ENCODE assay signal across 8 mouse cellular contexts in the genomic region with DNA sequence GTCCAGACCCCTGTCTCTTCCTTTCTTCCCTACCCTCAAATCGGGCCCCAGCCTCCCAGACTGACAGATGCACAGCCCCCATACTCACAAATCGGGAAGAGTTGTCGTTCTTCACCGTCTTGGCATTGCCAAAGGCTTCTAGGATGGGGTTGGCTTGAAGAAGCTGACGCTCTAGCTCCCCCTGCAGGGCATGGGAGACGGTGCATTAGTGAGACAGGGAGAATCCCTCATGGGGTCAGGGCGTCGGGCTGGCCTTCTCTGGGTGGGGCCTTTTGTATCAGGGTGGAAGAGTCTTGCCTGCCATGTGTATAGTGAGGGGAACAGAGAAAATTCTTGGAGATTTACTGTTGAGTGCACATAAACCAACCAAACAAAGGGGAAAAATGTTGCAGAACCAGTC. TPM values are rescaled to one million over a fixed set of nuclear protein-coding genes. Genes with fewer than 3 reads are reported as not detected.
DNase-seq lines count a peak whose midpoint lies in the region; ATAC-seq lines count a peak whose summit lies in the region.

No protein-coding gene starts in this region.

- intact Hi-C loops in heart, postnatal 25 days (cut with DNase I): loop anchor here (10.0 kb wide), 1 partner anchor 169 kb away; no protein-coding TSS in a partner anchor

- peak; percentile 36 to 72 for DNase-seq in heart, adult 18-20 months
- no peak for DNase-seq in heart, postnatal 25 days (ENCODE audit: low spot score)
- DNase-seq in right cerebral cortex, adult 2 months (ENCODE audit: low spot score in 2 of 2): peak; percentile 47 to 53
- DNase-seq in right cerebral cortex, postnatal 36 days (ENCODE audit: low spot score in 2 of 2): no peak
- DNase-seq in c-Kit-positive CD71-positive TER-119-positive erythroid progenitor cells, embryonic 14.5 days (ENCODE audit: low spot score): peak; percentile 60
- peak; percentile 62 for DNase-seq in heart, postnatal 4 days
- peak; percentile 72 for DNase-seq in testis, postnatal 14 days (ENCODE audit: low spot score)

- peak; percentile 66; the same call in 1 of the 2 replicates for ATAC-seq in megakaryocyte, adult 5-6 weeks (ENCODE audit: poor library complexity, severe bottlenecking)

RNA-seq across cellular contexts. Expression of a gene that starts 15.1 kb away (rescaled TPM):
- total RNA-seq in heart, adult 18-20 months (2021): 10 to 100 TPM; 86.9 to 95.7 TPM
- 10 to 100 TPM; 72.2 to 80.8 TPM for total RNA-seq in heart, postnatal 25 days (2021)
- total RNA-seq in heart, postnatal 4 days (2021): 10 to 100 TPM; 11.8 to 14.3 TPM
- total RNA-seq in megakaryocyte, adult 5-6 weeks (2015): not detected in 2 replicates
- not detected in 2 replicates for total RNA-seq in megakaryocyte, adult 5-6 weeks (2017)

RNA-seq across cellular contexts. Expression of a gene that starts 53.0 kb away (rescaled TPM):
- not detected for total RNA-seq in heart, adult 18-20 months (2021)
- not detected for total RNA-seq in heart, postnatal 25 days (2021)
- not detected for total RNA-seq in heart, postnatal 4 days (2021)
- not detected in 2 replicates for total RNA-seq in megakaryocyte, adult 5-6 weeks (2015)
- total RNA-seq in megakaryocyte, adult 5-6 weeks (2017): not detected in 2 replicates

Comparison
In these comparisons a context has a peak if more than half of its experiments do, and no peak if none do; other contexts are left out.
1. DNase-seq: peak in heart, adult 18-20 months (2 of 2), right cerebral cortex, adult 2 months (2 of 2), c-Kit-positive CD71-positive TER-119-positive erythroid progenitor cells, embryonic 14.5 days (single experiment), heart, postnatal 4 days (single experiment) and testis, postnatal 14 days (single experiment); none in heart, postnatal 25 days (single experiment) and right cerebral cortex, postnatal 36 days (0 of 2).
2. RNA of a gene that starts 15.1 kb away (total RNA-seq): 86.9 to 95.7 TPM in heart, adult 18-20 months, 72.2 to 80.8 TPM in heart, postnatal 25 days and 11.8 to 14.3 TPM in heart, postnatal 4 days; not detected in megakaryocyte, adult 5-6 weeks; every median in the first group is over 10 times any median in the second.